Mouse (Mus musculus): ENCODE measurements around the gene Notch2. TPM values are rescaled to one million over a fixed set of nuclear protein-coding genes. Genes with fewer than 3 reads are reported as not detected.
A peak's percentile ranks its signal among the peaks of the same experiment; 100 is the strongest.

Gene Notch2
- polyA plus RNA-seq, 1 experiment = 48.7 TPM

- Histone ChIP-seq H3K4me3 (replicated peaks; ENCODE audit: extremely low read depth, low read depth, low read length) (no peak overlapping the region), H3K4me1 (ENCODE audit: control insufficient read depth, insufficient read depth, low read length) (peaks cover 26% of the 10 kb centered on the region)
- WGBS = 73% methylated on average over 16 of the region's 16 CpGs
- no peak for DNase-seq
- TF ChIP-seq POLR2A (IDR thresholded peaks at IDR 0.05; ENCODE audit: borderline replicate concordance, extremely low read depth, low read depth, low read length) = no peak
- TF ChIP-seq CTCF (IDR thresholded peaks at IDR 0.05; ENCODE audit: insufficient read depth, low read length) = no peak
These were observed 39.4 kb downstream of the Notch2 start for GRCm38 (mm10) chr3:98052507-98053430.

- peaks cover 30% of the 10 kb centered on the region for H3K4me1 ChIP-seq (ENCODE audit: control insufficient read depth, insufficient read depth, low read length)
- TF ChIP-seq CTCF (IDR thresholded peaks at IDR 0.05; ENCODE audit: insufficient read depth, low read length) (no peak), POLR2A (IDR thresholded peaks at IDR 0.05; ENCODE audit: borderline replicate concordance, extremely low read depth, low read depth, low read length) (no peak)
- DNase-seq = no peak
- 18% methylated on average over 1 of the region's 1 CpGs for WGBS
- no peak overlapping the region for H3K4me3 ChIP-seq (replicated peaks; ENCODE audit: extremely low read depth, low read depth, low read length)
These were observed 40.5 kb downstream of the Notch2 start for GRCm38 (mm10) chr3:98053817-98054216.

- Histone ChIP-seq H3K4me3 (replicated peaks; ENCODE audit: extremely low read depth, low read depth, low read length) (no peak overlapping the region), H3K4me1 (ENCODE audit: control insufficient read depth, insufficient read depth, low read length) (peaks cover 32% of the 10 kb centered on the region)
- 74% methylated on average over 8 of the region's 8 CpGs for WGBS
- DNase-seq = no peak
- TF ChIP-seq CTCF (IDR thresholded peaks at IDR 0.05; ENCODE audit: insufficient read depth, low read length) = no peak
- no peak for TF ChIP-seq POLR2A (IDR thresholded peaks at IDR 0.05; ENCODE audit: borderline replicate concordance, extremely low read depth, low read depth, low read length)
These were observed 41.1 kb downstream of the Notch2 start for GRCm38 (mm10) chr3:98054334-98055007.

GRCm38 (mm10) chr3:98055008-98055345 lies 41.6 kb downstream of the Notch2 start:
- Histone ChIP-seq H3K4me1 (ENCODE audit: control insufficient read depth, insufficient read depth, low read length) (peaks cover 32% of the 10 kb centered on the region), H3K4me3 (replicated peaks; ENCODE audit: extremely low read depth, low read depth, low read length) (no peak overlapping the region)
- no peak for TF ChIP-seq CTCF (IDR thresholded peaks at IDR 0.05; ENCODE audit: insufficient read depth, low read length)
- TF ChIP-seq POLR2A (IDR thresholded peaks at IDR 0.05; ENCODE audit: borderline replicate concordance, extremely low read depth, low read depth, low read length) = no peak
- WGBS = 69% methylated on average over 6 of the region's 6 CpGs
- DNase-seq = no peak

- 59% methylated on average over 20 of the region's 20 CpGs for WGBS
- H3K4me1 ChIP-seq (ENCODE audit: control insufficient read depth, insufficient read depth, low read length) = peaks cover 30% of the 10 kb centered on the region
- no peak for TF ChIP-seq POLR2A (IDR thresholded peaks at IDR 0.05; ENCODE audit: borderline replicate concordance, extremely low read depth, low read depth, low read length)
- no peak for TF ChIP-seq CTCF (IDR thresholded peaks at IDR 0.05; ENCODE audit: insufficient read depth, low read length)
- no peak overlapping the region for H3K4me3 ChIP-seq (replicated peaks; ENCODE audit: extremely low read depth, low read depth, low read length)
- peak; percentile 63 for DNase-seq
These were observed 42.7 kb downstream of the Notch2 start for GRCm38 (mm10) chr3:98055808-98056728.

- 26% methylated on average over 6 of the region's 6 CpGs for WGBS
- peak; percentile 73 for DNase-seq
- H3K4me1 ChIP-seq (ENCODE audit: control insufficient read depth, insufficient read depth, low read length) = peaks cover 36% of the 10 kb centered on the region
- TF ChIP-seq POLR2A (IDR thresholded peaks at IDR 0.05; ENCODE audit: borderline replicate concordance, extremely low read depth, low read depth, low read length) (no peak), CTCF (IDR thresholded peaks at IDR 0.05; ENCODE audit: insufficient read depth, low read length) (no peak)
- no peak overlapping the region for H3K4me3 ChIP-seq (replicated peaks; ENCODE audit: extremely low read depth, low read depth, low read length)
These were observed 43.6 kb downstream of the Notch2 start for GRCm38 (mm10) chr3:98056956-98057365.

GRCm38 (mm10) chr3:98059076-98059475 lies 45.7 kb downstream of the Notch2 start:
- H3K4me3 ChIP-seq (replicated peaks; ENCODE audit: extremely low read depth, low read depth, low read length) = no peak overlapping the region
- no peak for TF ChIP-seq CTCF (IDR thresholded peaks at IDR 0.05; ENCODE audit: insufficient read depth, low read length)
- TF ChIP-seq POLR2A (IDR thresholded peaks at IDR 0.05; ENCODE audit: borderline replicate concordance, extremely low read depth, low read depth, low read length) = no peak
- DNase-seq = no peak
- 68% methylated on average over 4 of the region's 4 CpGs for WGBS
- H3K4me1 ChIP-seq (ENCODE audit: control insufficient read depth, insufficient read depth, low read length) = peaks cover 38% of the 10 kb centered on the region

- H3K4me3 ChIP-seq (replicated peaks; ENCODE audit: extremely low read depth, low read depth, low read length) = no peak overlapping the region
- TF ChIP-seq POLR2A (IDR thresholded peaks at IDR 0.05; ENCODE audit: borderline replicate concordance, extremely low read depth, low read depth, low read length) = no peak
- TF ChIP-seq CTCF (IDR thresholded peaks at IDR 0.05; ENCODE audit: insufficient read depth, low read length) = no peak
- WGBS = 45% methylated on average over 7 of the region's 7 CpGs
- peaks cover 31% of the 10 kb centered on the region for H3K4me1 ChIP-seq (ENCODE audit: control insufficient read depth, insufficient read depth, low read length)
- DNase-seq = no peak
These were observed 47.8 kb downstream of the Notch2 start for GRCm38 (mm10) chr3:98060981-98061660.
